Comparison of ENCODE assay signal across 16 mouse cellular contexts in the genomic region with DNA sequence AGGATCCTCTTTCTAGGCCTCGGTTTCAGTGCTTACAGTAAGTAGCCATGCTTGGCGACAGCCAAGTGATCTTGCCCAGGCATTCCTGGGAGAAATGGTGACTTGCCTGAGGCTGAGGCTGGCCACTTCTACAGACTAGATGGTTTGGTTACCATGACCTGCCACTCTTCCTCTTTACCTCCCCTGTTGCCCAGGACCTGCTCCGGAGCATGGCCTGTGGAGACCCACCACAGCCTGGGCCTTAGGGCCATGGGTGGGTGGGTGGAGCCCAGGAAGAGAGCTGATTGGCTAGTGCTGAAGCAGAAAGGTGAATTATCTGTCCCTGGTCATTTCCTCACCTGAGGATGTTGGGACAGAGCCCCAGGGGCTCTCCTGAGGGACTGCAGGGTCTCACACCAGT. TPM values are rescaled to one million over a fixed set of nuclear protein-coding genes. Genes with fewer than 3 reads are reported as not detected.
A peak's percentile ranks its signal among the peaks of the same experiment; 100 is the strongest.
DNase-seq lines count a peak whose midpoint lies in the region; ATAC-seq and TF ChIP-seq lines count a peak whose summit lies in the region.
"Had no signal": no experiment of that assay in that cellular context is flagged by ENCODE, and none has a peak within 500 bp of the region (broad histone marks: within the 10 kb centered on the region; RNA-seq: fewer than 3 reads in every experiment).

No protein-coding gene starts in this region.

- no peak for DNase-seq in heart, postnatal 36 days
- no peak for DNase-seq in left cerebral cortex, adult 2 months (ENCODE audit: extremely low spot score in 1 of 2, low spot score in 2 of 2)
- DNase-seq in left cerebral cortex, postnatal 14 days (ENCODE audit: low spot score in 2 of 2) = no peak
- no peak for DNase-seq in retina, postnatal 1 day
- DNase-seq: cerebellum, adult 11 months; liver had no signal

- no peak overlapping the region for H3K4me3 ChIP-seq in heart, embryonic 12.5 days
- H3K4me3 ChIP-seq in left cerebral cortex, adult 2 months = no peak overlapping the region
- H3K4me3 ChIP-seq in E14TG2a.4 (replicated peaks; ENCODE audit: low read length) = peak overlapping the region; percentile 65
- H3K4me3 ChIP-seq in embryonic fibroblast, embryonic 13.5 days (ENCODE audit: insufficient read depth, low read length) = no peak overlapping the region
- H3K4me3 ChIP-seq: erythroblast, embryonic 14.5 days; lung, embryonic 15.5 days; megakaryocyte, embryonic 14.5 days; stomach, embryonic 15.5 days had no signal

- no peak for TF ChIP-seq CTCF in left cerebral cortex, adult 2 months (IDR thresholded peaks at IDR 0.05)
- no peak for TF ChIP-seq CTCF in E14TG2a.4 (conservative IDR thresholded peaks at IDR 0.05; ENCODE audit: low read length)
- TF ChIP-seq CTCF in embryonic fibroblast, embryonic 13.5 days (IDR thresholded peaks at IDR 0.05; ENCODE audit: borderline replicate concordance, insufficient read depth, low read length) = no peak

- peaks cover 53% of the 10 kb centered on the region for H3K4me1 ChIP-seq in heart, embryonic 12.5 days (replicated peaks)
- H3K4me1 ChIP-seq in E14TG2a.4 (replicated peaks; ENCODE audit: low read depth, low read length) = peaks cover 81% of the 10 kb centered on the region
- H3K4me1 ChIP-seq in embryonic fibroblast, embryonic 13.5 days (ENCODE audit: control insufficient read depth, insufficient read depth, low read length) = peaks cover 11% of the 10 kb centered on the region

- no peak overlapping the region for H3K4me2 ChIP-seq in heart, embryonic 12.5 days

- ATAC-seq in heart, embryonic 12.5 days (ENCODE audit: insufficient number of reproducible peaks, low FRiP score) = no peak

- no peaks in the 10 kb centered on the region for H3K36me3 ChIP-seq in heart, embryonic 12.5 days
- H3K36me3 ChIP-seq in E14TG2a.4 (ENCODE audit: insufficient read depth, low read length) = no peaks in the 10 kb centered on the region
- H3K36me3 ChIP-seq: lung, embryonic 15.5 days; stomach, embryonic 15.5 days had no signal

- 75% methylated on average over 3 of the region's 3 CpGs for WGBS in heart, embryonic 12.5 days

- peak overlapping the region; percentile 76; the same call in 1 of the 2 replicates for H3K27ac ChIP-seq in heart, embryonic 12.5 days (ENCODE audit: poor library complexity, severe bottlenecking)
- peak overlapping the region; percentile 92 for H3K27ac ChIP-seq in left cerebral cortex, adult 2 months
- H3K27ac ChIP-seq in embryonic fibroblast, embryonic 13.5 days (ENCODE audit: insufficient read depth, low read length) = peak overlapping the region; percentile 12
- H3K27ac ChIP-seq: stomach, embryonic 15.5 days had no signal

- H3K27me3 ChIP-seq in heart, embryonic 12.5 days (replicated peaks) = no peaks in the 10 kb centered on the region; the same call in 1 of the 2 replicates
- H3K27me3 ChIP-seq in E14TG2a.4 (ENCODE audit: insufficient read depth, low read length) = peaks cover 59% of the 10 kb centered on the region
- H3K27me3 ChIP-seq: lung, embryonic 15.5 days had no signal

- TF ChIP-seq POLR2A in embryonic fibroblast, embryonic 13.5 days (IDR thresholded peaks at IDR 0.05; ENCODE audit: low read depth, low read length) = no peak

- no peak overlapping the region for H3K9ac ChIP-seq in heart, embryonic 12.5 days
- H3K9ac ChIP-seq: forebrain, postnatal 0 days; lung, embryonic 15.5 days; stomach, embryonic 15.5 days had no signal

- intact Hi-C loops in heart, postnatal 36 days (cut with DNase I) = no loop called here
- intact Hi-C loops in left cerebral cortex, adult 2 months (cut with DNase I) = no loop called here
- intact Hi-C loops in left cerebral cortex, postnatal 14 days (cut with DNase I) = loop anchor here (2.0 to 5.0 kb wide), 2 partner anchors 45 to 65 kb away; a partner anchor contains a TSS

- H3K9me3 ChIP-seq in heart, embryonic 12.5 days (replicated peaks) = no peaks in the 10 kb centered on the region
- H3K9me3 ChIP-seq in E14TG2a.4 (ENCODE audit: low read length) = no peaks in the 10 kb centered on the region
- H3K9me3 ChIP-seq: lung, embryonic 15.5 days; megakaryocyte, embryonic 14.5 days; stomach, embryonic 15.5 days had no signal

RNA-seq across cellular contexts. Expression of a gene that starts 8.3 kb away (rescaled TPM):
- polyA plus RNA-seq in heart, embryonic 12.5 days (2016; fragmentation: Nextera tagmentation; extraction: Ambion mirVana) = 7.6 and 9.1 TPM in 2 replicates
- total RNA-seq in heart, postnatal 36 days (2021) = 1 to 10 TPM in 1 of 2 experiments, under 1 TPM in 1; 0.97 to 1.0 TPM
- 1 to 10 TPM; 2.9 to 4.4 TPM for total RNA-seq in left cerebral cortex, adult 2 months (2021)
- total RNA-seq in left cerebral cortex, postnatal 14 days (2021) = 1 to 10 TPM; 5.2 to 5.6 TPM
- 0.08 and 0.32 TPM in 2 replicates for polyA plus RNA-seq in embryonic fibroblast, embryonic 13.5 days (2011; ENCODE audit: insufficient read length, low read depth, missing spikeins)
- total RNA-seq: common myeloid progenitor, adult 5-6 weeks; hematopoietic stem cell, adult 5-6 weeks had no signal
- polyA plus RNA-seq: erythroblast, embryonic 14.5 days had no signal

Comparison
In these comparisons a context has a peak if more than half of its experiments do, and no peak if none do; other contexts are left out.
1. H3K27ac ChIP-seq: peak in every context shown above with its lines; median percentile 92 in left cerebral cortex, adult 2 months; 76 in heart, embryonic 12.5 days; 12 in embryonic fibroblast, embryonic 13.5 days.